Mouse (Mus musculus): ENCODE results near the gene Astn1.

- TF ChIP-seq CTCF (IDR thresholded peaks at IDR 0.05) (no peak), EP300 (IDR thresholded peaks at IDR 0.05; ENCODE audit: insufficient read depth, low read depth, low read length) (no peak), POLR2A (IDR thresholded peaks at IDR 0.05; ENCODE audit: insufficient read depth, low read depth, low read length) (no peak)
Measured at GRCm38 (mm10) chr1:158356051-158356461, 6.0 kb upstream of the Astn1 start, which contains the start of gene Brinp2.

Data from heart, adult 2 months (tissue).